Mouse (Mus musculus) liver, embryonic 11.5 days (tissue): ENCODE results near the gene Slc25a35. TPM values are rescaled to one million over a fixed set of nuclear protein-coding genes. Genes with fewer than 3 reads are reported as not detected.
A peak's percentile ranks its signal among the peaks of the same experiment; 100 is the strongest.
"Not testable (repeated sequence)": the region's sequence is repeated elsewhere in the genome, so short reads cannot be mapped to it uniquely, and the experiment has no call there.

Experiments
- ATAC-seq: fragments of 200-750 bp; cut with Nextera tagmentation; replicated peaks from 2 replicates; pipeline ENCODE4 v1.8.0; 2017; ENCODE audit warnings: moderate number of reproducible peaks, mild to moderate bottlenecking, moderate TSS enrichment, moderate library complexity; ENCODE audit not compliant: low FRiP score
- DNase-seq: peaks from one replicate; pipeline ENCODE4 v3.0.0-alpha.2; 2017; ENCODE audit warnings: low spot score
- H3K27ac ChIP-seq: fragments of 300-500 bp; sonication (generic); 2 replicates; pipeline ENCODE4 v1.5.1; 2014; ENCODE audit warnings: mild to moderate bottlenecking, low read depth, low read length, control low read depth
- H3K27me3 ChIP-seq: fragments of 300-500 bp; sonication (generic); replicated peaks from 2 replicates; pipeline ENCODE4 v1.6.1; 2014; ENCODE audit warnings: low read length, mixed read lengths; ENCODE audit not compliant: control insufficient read depth, insufficient read depth
- H3K36me3 ChIP-seq: fragments of 300-500 bp; sonication (generic); 2 replicates; pipeline ENCODE4 v1.6.1; 2014; ENCODE audit warnings: mild to moderate bottlenecking, low read length, moderate library complexity, mixed read lengths; ENCODE audit not compliant: control insufficient read depth, insufficient read depth
- H3K4me1 ChIP-seq: fragments of 300-500 bp; sonication (generic); replicated peaks from 2 replicates; pipeline ENCODE4 v1.6.1; 2014; ENCODE audit warnings: low read length, mixed read lengths; ENCODE audit not compliant: control insufficient read depth, insufficient read depth
- H3K4me2 ChIP-seq: fragments of 300-500 bp; sonication (generic); 2 replicates; pipeline ENCODE4 v1.6.1; 2014; ENCODE audit warnings: mild to moderate bottlenecking, control low read depth, moderate library complexity
- H3K4me3 ChIP-seq: fragments of 300-500 bp; sonication (generic); 2 replicates; pipeline ENCODE4 v1.5.1; 2014; ENCODE audit warnings: low read depth, low read length, control low read depth
- H3K9ac ChIP-seq: fragments of 300-500 bp; sonication (generic); 2 replicates; pipeline ENCODE4 v1.6.1; 2014; ENCODE audit warnings: low read depth, low read length, control low read depth
- H3K9me3 ChIP-seq: fragments of 300-500 bp; sonication (generic); 2 replicates; pipeline ENCODE4 v1.6.1; 2016; ENCODE audit warnings: low read length, inconsistent platforms, mixed read lengths; ENCODE audit not compliant: control insufficient read depth
- WGBS: fragments of 180-500 bp; shearing (Covaris S2); extraction: QIAGEN DNeasy Blood & Tissue Kit; methylation state at CpG from one replicate; pipeline ENCODE4 v1.1.7; 2014; 5-methylcytosine and 5-hydroxymethylcytosine counted together
- polyA plus RNA-seq: library from polyadenylated mRNA; unstranded; fragments of >200 nt; fragmentation: Nextera tagmentation; extraction: Ambion mirVana; gene quantifications from 2 replicates; pipeline ENCODE4 v1.2.1, GENCODE M21; 2014

Gene Slc25a35
- polyA plus RNA-seq, result 1.4 and 1.7 TPM in 2 replicates

GRCm38 (mm10) chr11:68967337-68968282 is at the start of gene Slc25a35:
Gene Slc25a35, plus strand, starts transcription at chr11:68968131.
- Histone ChIP-seq H3K27ac (no peak within 1 kb of the TSS; the same call in 1 of the 2 replicates), H3K4me1 (peaks cover 17% of the 10 kb centered on the region), H3K4me3 (peak within 1 kb of the TSS; percentile 71), H3K36me3 (no peaks in the 10 kb centered on the region), H3K9me3 (no peaks in the 10 kb centered on the region), H3K9ac (peak within 1 kb of the TSS; percentile 55), H3K4me2 (peak within 1 kb of the TSS; percentile 98), H3K27me3 (no peaks in the 10 kb centered on the region)
- 1% methylated on average over 50 of the region's 50 CpGs for WGBS
- peak; percentile 86 for DNase-seq
- ATAC-seq, result peak; percentile 94

- ATAC-seq, result no peak
- no peak overlapping the region for H3K4me3 ChIP-seq
- no peaks in the 10 kb centered on the region for H3K27me3 ChIP-seq
- no peak for DNase-seq
- H3K4me1 ChIP-seq, result no peaks in the 10 kb centered on the region
- 66% methylated on average over 3 of the region's 3 CpGs for WGBS
- no peak overlapping the region for H3K27ac ChIP-seq
- no peaks in the 10 kb centered on the region for H3K9me3 ChIP-seq
- H3K9ac ChIP-seq, result no peak overlapping the region
- no peak overlapping the region for H3K4me2 ChIP-seq
- H3K36me3 ChIP-seq, result no peaks in the 10 kb centered on the region
Measured at GRCm38 (mm10) chr11:68923191-68923590, 44.7 kb upstream of the Slc25a35 start.

- Histone ChIP-seq H3K4me2 (no peak overlapping the region), H3K9me3 (no peaks in the 10 kb centered on the region), H3K4me1 (no peaks in the 10 kb centered on the region), H3K36me3 (no peaks in the 10 kb centered on the region), H3K27ac (no peak overlapping the region), H3K9ac (no peak overlapping the region), H3K27me3 (no peaks in the 10 kb centered on the region), H3K4me3 (no peak overlapping the region)
- DNase-seq, result no peak
- no peak for ATAC-seq
- 64% methylated on average over 2 of the region's 2 CpGs for WGBS
Measured at GRCm38 (mm10) chr11:68924749-68925148, 43.2 kb upstream of the Slc25a35 start.

- DNase-seq (no peak), ATAC-seq (no peak)
- Histone ChIP-seq H3K4me2 (no peak within 1 kb of the TSS), H3K27me3 (no peaks in the 10 kb centered on the region), H3K36me3 (no peaks in the 10 kb centered on the region), H3K27ac (no peak within 1 kb of the TSS), H3K4me3 (no peak within 1 kb of the TSS), H3K9ac (no peak within 1 kb of the TSS), H3K9me3 (no peaks in the 10 kb centered on the region), H3K4me1 (no peaks in the 10 kb centered on the region)
- WGBS, result 79% methylated on average over 3 of the region's 3 CpGs
Measured at GRCm38 (mm10) chr11:68926981-68927380, 41.0 kb upstream of the Slc25a35 start, which contains the start of gene Odf4. Gene Odf4, minus strand, starts transcription at chr11:68927081.

- Histone ChIP-seq H3K27ac (no peak overlapping the region), H3K4me1 (no peaks in the 10 kb centered on the region), H3K4me3 (no peak overlapping the region), H3K9ac (no peak overlapping the region), H3K36me3 (no peaks in the 10 kb centered on the region), H3K27me3 (no peaks in the 10 kb centered on the region), H3K4me2 (no peak overlapping the region), H3K9me3 (no peaks in the 10 kb centered on the region)
- DNase-seq (no peak), ATAC-seq (no peak)
- 60% methylated on average over 6 of the region's 6 CpGs for WGBS
Measured at GRCm38 (mm10) chr11:68929947-68930346, 38.0 kb upstream of the Slc25a35 start.

- no peaks in the 10 kb centered on the region for H3K4me1 ChIP-seq
- 81% methylated on average over 5 of the region's 5 CpGs for WGBS
- no peak overlapping the region for H3K9ac ChIP-seq
- ATAC-seq (no peak), DNase-seq (no peak)
- no peak overlapping the region for H3K4me3 ChIP-seq
- no peak overlapping the region for H3K27ac ChIP-seq
- H3K4me2 ChIP-seq, result no peak overlapping the region
- no peaks in the 10 kb centered on the region for H3K36me3 ChIP-seq
- no peaks in the 10 kb centered on the region for H3K27me3 ChIP-seq
- no peaks in the 10 kb centered on the region for H3K9me3 ChIP-seq
Measured at GRCm38 (mm10) chr11:68933885-68934507, 33.9 kb upstream of the Slc25a35 start.

- not testable (repeated sequence) for ATAC-seq, H3K27ac ChIP-seq, H3K4me2 ChIP-seq, DNase-seq, H3K9ac ChIP-seq, H3K36me3 ChIP-seq, H3K4me1 ChIP-seq, H3K4me3 ChIP-seq, H3K27me3 ChIP-seq, H3K9me3 ChIP-seq
- WGBS, result 79% methylated on average over 4 of the region's 4 CpGs
Measured at GRCm38 (mm10) chr11:68936951-68937350, 31.0 kb upstream of the Slc25a35 start.

GRCm38 (mm10) chr11:68939451-68940304 is 28.3 kb upstream of the Slc25a35 start:
- peak; percentile 98 for ATAC-seq
- H3K4me3 ChIP-seq, result peak overlapping the region; percentile 46
- WGBS, result 5% methylated on average over 16 of the region's 16 CpGs

More at GRCm38 (mm10) chr11:68939451-68940304, 28.3 kb upstream of the Slc25a35 start:
- H3K9ac ChIP-seq, result peak overlapping the region; percentile 51
- H3K27ac ChIP-seq, result no peak overlapping the region
- no peaks in the 10 kb centered on the region for H3K36me3 ChIP-seq
- peak; percentile 82 for DNase-seq
- H3K9me3 ChIP-seq, result no peaks in the 10 kb centered on the region
- peaks cover 8% of the 10 kb centered on the region for H3K4me1 ChIP-seq
- H3K4me2 ChIP-seq, result peak overlapping the region; percentile 59
- no peaks in the 10 kb centered on the region for H3K27me3 ChIP-seq
